Mouse (Mus musculus): ENCODE measurements around the gene Map3k7cl. TPM values are rescaled to one million over a fixed set of nuclear protein-coding genes. Genes with fewer than 3 reads are reported as not detected.

Map3k7cl gene
- polyA plus RNA-seq, 1 experiment from 2014 or later = not detected

DNA sequence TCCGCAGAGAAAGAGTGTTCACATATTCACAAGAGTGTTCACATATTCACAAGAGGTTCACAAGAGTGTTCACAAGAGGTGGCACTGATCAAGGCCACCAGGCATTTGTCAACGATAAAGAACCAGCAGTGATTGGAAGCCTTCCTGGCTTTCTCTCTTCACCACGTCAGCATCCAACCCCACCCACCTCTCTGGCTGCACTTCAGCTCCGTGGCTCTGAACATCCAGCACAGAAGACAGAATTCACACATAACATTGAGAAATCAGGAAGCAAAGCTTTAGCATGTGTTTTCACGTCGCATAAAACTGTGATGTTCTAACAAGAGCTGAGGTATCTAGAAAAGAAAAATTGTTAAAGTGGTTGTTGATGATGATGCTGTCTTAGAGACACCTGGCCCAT lies 10.4 kb downstream of the Map3k7cl start:
- Histone ChIP-seq H3K27ac (ENCODE audit: low read depth, low read length) (no peak overlapping the region), H3K36me3 (ENCODE audit: control insufficient read depth, insufficient read depth, low read length) (no peaks in the 10 kb centered on the region), H3K9ac (ENCODE audit: low read length) (no peak overlapping the region), H3K4me1 (ENCODE audit: control insufficient read depth, insufficient read depth, low read length) (no peaks in the 10 kb centered on the region), H3K9me3 (ENCODE audit: control insufficient read depth, low read length) (no peaks in the 10 kb centered on the region), H3K4me2 (no peak overlapping the region), H3K27me3 (ENCODE audit: control insufficient read depth, insufficient read depth, low read length) (no peaks in the 10 kb centered on the region), H3K4me3 (ENCODE audit: low read depth, low read length) (no peak overlapping the region)
- ATAC-seq (ENCODE audit: low FRiP score) (no peak), DNase-seq (ENCODE audit: low spot score, missing footprints) (no peak)
- 81% methylated on average over 6 of the region's 6 CpGs for WGBS

DNA sequence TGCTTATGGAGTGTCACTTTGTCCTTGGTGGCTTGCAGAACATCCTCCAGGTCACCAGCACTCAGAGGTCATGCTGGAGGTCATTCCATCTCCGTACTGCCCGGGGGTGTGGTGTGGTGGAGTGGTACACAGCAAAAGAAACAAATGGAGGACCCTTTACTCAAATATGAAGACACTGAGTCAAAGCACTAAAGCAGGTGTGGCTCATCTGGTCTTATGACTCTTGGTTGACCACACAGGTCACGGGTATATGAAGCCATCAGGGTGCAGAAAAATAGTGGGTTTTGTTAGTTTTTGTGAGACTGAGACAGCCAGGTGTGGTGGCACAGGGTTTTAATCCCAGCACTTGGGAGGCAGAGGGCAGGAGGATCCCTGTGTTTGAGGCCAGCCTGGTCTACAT lies 11.4 kb downstream of the Map3k7cl start:
- Histone ChIP-seq H3K4me2 (no peak overlapping the region), H3K9ac (ENCODE audit: low read length) (no peak overlapping the region), H3K27me3 (ENCODE audit: control insufficient read depth, insufficient read depth, low read length) (no peaks in the 10 kb centered on the region), H3K27ac (ENCODE audit: low read depth, low read length) (no peak overlapping the region), H3K9me3 (ENCODE audit: control insufficient read depth, low read length) (no peaks in the 10 kb centered on the region), H3K4me1 (ENCODE audit: control insufficient read depth, insufficient read depth, low read length) (no peaks in the 10 kb centered on the region), H3K4me3 (ENCODE audit: low read depth, low read length) (no peak overlapping the region), H3K36me3 (ENCODE audit: control insufficient read depth, insufficient read depth, low read length) (no peaks in the 10 kb centered on the region)
- no peak for ATAC-seq (ENCODE audit: low FRiP score)
- no peak for DNase-seq (ENCODE audit: low spot score, missing footprints)
- WGBS = 86% methylated on average over 3 of the region's 3 CpGs

GRCm38 (mm10) chr16:87567572-87567971 lies 14.4 kb downstream of the Map3k7cl start:
- H3K27me3 ChIP-seq (ENCODE audit: control insufficient read depth, insufficient read depth, low read length) = no peaks in the 10 kb centered on the region
- no peak for DNase-seq (ENCODE audit: low spot score, missing footprints)
- H3K4me1 ChIP-seq (ENCODE audit: control insufficient read depth, insufficient read depth, low read length) = no peaks in the 10 kb centered on the region
- no peak overlapping the region for H3K27ac ChIP-seq (ENCODE audit: low read depth, low read length)
- no peak overlapping the region for H3K4me2 ChIP-seq
- no peak overlapping the region for H3K4me3 ChIP-seq (ENCODE audit: low read depth, low read length)
- H3K9ac ChIP-seq (ENCODE audit: low read length) = no peak overlapping the region
- H3K9me3 ChIP-seq (ENCODE audit: control insufficient read depth, low read length) = no peaks in the 10 kb centered on the region
- no peaks in the 10 kb centered on the region for H3K36me3 ChIP-seq (ENCODE audit: control insufficient read depth, insufficient read depth, low read length)
- 90% methylated on average over 13 of the region's 13 CpGs for WGBS
- no peak for ATAC-seq (ENCODE audit: low FRiP score)

DNA sequence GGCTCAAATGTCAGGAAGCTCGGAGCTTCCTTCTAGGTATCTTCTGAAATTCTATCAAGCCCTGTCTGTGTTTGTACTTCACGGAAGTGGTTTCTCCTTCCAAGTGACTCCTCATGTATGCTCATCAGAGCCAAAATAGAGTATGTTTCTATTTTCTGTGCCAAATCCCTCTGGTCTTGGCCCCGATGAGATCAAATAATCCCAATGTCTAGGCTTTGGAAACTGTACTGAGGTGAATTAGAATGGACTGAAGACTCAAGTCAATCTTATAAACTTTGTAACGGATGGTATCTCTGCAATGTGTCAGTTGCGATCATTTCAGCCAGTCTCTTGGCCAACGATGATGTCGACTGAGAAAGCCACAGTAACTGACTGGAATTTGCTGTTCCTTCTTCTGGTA lies 15.1 kb downstream of the Map3k7cl start:
- Histone ChIP-seq H3K36me3 (ENCODE audit: control insufficient read depth, insufficient read depth, low read length) (no peaks in the 10 kb centered on the region), H3K27me3 (ENCODE audit: control insufficient read depth, insufficient read depth, low read length) (no peaks in the 10 kb centered on the region), H3K4me1 (ENCODE audit: control insufficient read depth, insufficient read depth, low read length) (no peaks in the 10 kb centered on the region), H3K9me3 (ENCODE audit: control insufficient read depth, low read length) (no peaks in the 10 kb centered on the region), H3K4me3 (ENCODE audit: low read depth, low read length) (no peak overlapping the region), H3K4me2 (no peak overlapping the region), H3K27ac (ENCODE audit: low read depth, low read length) (no peak overlapping the region), H3K9ac (ENCODE audit: low read length) (no peak overlapping the region)
- DNase-seq (ENCODE audit: low spot score, missing footprints) (no peak), ATAC-seq (ENCODE audit: low FRiP score) (no peak)
- 96% methylated on average over 7 of the region's 7 CpGs for WGBS

DNA sequence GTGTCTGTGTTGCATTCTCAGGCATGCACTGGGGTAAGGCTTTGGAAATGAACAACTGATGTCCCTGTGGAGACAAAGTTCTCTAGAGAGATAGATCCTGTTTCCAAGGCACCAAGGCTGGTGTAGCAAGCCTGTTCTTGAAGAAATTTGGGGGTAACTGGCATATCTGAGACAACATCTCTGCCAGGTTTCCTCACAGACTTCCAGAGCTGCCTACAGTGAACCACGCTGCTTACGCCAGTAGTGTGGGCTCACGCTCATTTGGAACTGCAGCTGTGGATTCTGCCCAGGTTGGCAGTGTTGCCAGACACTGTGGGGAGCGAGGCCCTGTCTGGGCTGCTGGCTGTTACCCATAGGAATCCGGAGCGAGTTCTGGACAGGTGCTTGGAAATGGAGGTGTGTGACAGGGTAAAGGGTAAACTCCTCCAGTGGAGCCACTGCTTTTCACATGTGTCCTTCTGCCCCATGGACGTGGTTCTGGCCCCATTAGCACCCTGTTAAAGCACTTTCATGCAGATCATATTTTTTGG lies 16.5 kb downstream of the Map3k7cl start:
- Histone ChIP-seq H3K9me3 (ENCODE audit: control insufficient read depth, low read length) (no peaks in the 10 kb centered on the region), H3K9ac (ENCODE audit: low read length) (no peak overlapping the region), H3K4me1 (ENCODE audit: control insufficient read depth, insufficient read depth, low read length) (no peaks in the 10 kb centered on the region), H3K27me3 (ENCODE audit: control insufficient read depth, insufficient read depth, low read length) (no peaks in the 10 kb centered on the region), H3K4me3 (ENCODE audit: low read depth, low read length) (no peak overlapping the region), H3K36me3 (ENCODE audit: control insufficient read depth, insufficient read depth, low read length) (no peaks in the 10 kb centered on the region), H3K4me2 (no peak overlapping the region), H3K27ac (ENCODE audit: low read depth, low read length) (no peak overlapping the region)
- WGBS = 89% methylated on average over 7 of the region's 7 CpGs
- DNase-seq (ENCODE audit: low spot score, missing footprints) (no peak), ATAC-seq (ENCODE audit: low FRiP score) (no peak)

DNA sequence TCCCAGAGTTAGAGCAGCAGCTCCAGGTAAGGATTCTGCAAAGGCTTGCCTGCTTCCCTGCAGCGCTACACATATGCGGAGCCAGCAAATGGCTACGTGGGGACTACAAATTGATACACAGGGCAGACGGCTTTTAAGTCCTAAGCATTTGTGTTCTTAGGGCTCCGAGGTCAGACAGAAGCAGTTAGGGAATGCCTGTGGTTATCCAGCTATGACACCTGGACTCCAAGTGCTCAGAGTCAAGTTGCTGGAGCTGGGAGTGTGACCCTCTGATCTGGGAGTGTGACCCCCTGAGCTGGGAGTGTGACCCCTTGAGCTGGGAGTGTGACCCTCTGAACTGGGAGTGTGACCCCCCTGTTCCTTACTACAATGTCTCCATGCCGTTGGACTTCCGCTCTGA lies 17.2 kb downstream of the Map3k7cl start:
- Histone ChIP-seq H3K9ac (ENCODE audit: low read length) (no peak overlapping the region), H3K36me3 (ENCODE audit: control insufficient read depth, insufficient read depth, low read length) (no peaks in the 10 kb centered on the region), H3K27me3 (ENCODE audit: control insufficient read depth, insufficient read depth, low read length) (no peaks in the 10 kb centered on the region), H3K27ac (ENCODE audit: low read depth, low read length) (no peak overlapping the region), H3K4me1 (ENCODE audit: control insufficient read depth, insufficient read depth, low read length) (no peaks in the 10 kb centered on the region), H3K9me3 (ENCODE audit: control insufficient read depth, low read length) (no peaks in the 10 kb centered on the region), H3K4me2 (no peak overlapping the region), H3K4me3 (ENCODE audit: low read depth, low read length) (no peak overlapping the region)
- no peak for ATAC-seq (ENCODE audit: low FRiP score)
- 77% methylated on average over 7 of the region's 7 CpGs for WGBS
- no peak for DNase-seq (ENCODE audit: low spot score, missing footprints)

GRCm38 (mm10) chr16:87573409-87573808 lies 20.3 kb downstream of the Map3k7cl start:
- no peak overlapping the region for H3K4me2 ChIP-seq
- H3K4me1 ChIP-seq (ENCODE audit: control insufficient read depth, insufficient read depth, low read length) = no peaks in the 10 kb centered on the region
- no peaks in the 10 kb centered on the region for H3K9me3 ChIP-seq (ENCODE audit: control insufficient read depth, low read length)
- WGBS = 77% methylated on average over 5 of the region's 5 CpGs
- ATAC-seq (ENCODE audit: low FRiP score) (no peak), DNase-seq (ENCODE audit: low spot score, missing footprints) (no peak)
- H3K36me3 ChIP-seq (ENCODE audit: control insufficient read depth, insufficient read depth, low read length) = no peaks in the 10 kb centered on the region
- H3K27me3 ChIP-seq (ENCODE audit: control insufficient read depth, insufficient read depth, low read length) = no peaks in the 10 kb centered on the region
- H3K9ac ChIP-seq (ENCODE audit: low read length) = no peak overlapping the region
- no peak overlapping the region for H3K27ac ChIP-seq (ENCODE audit: low read depth, low read length)
- no peak overlapping the region for H3K4me3 ChIP-seq (ENCODE audit: low read depth, low read length)

- ATAC-seq (ENCODE audit: low FRiP score) = no peak
- Histone ChIP-seq H3K36me3 (ENCODE audit: control insufficient read depth, insufficient read depth, low read length) (no peaks in the 10 kb centered on the region), H3K9ac (ENCODE audit: low read length) (no peak overlapping the region), H3K9me3 (ENCODE audit: control insufficient read depth, low read length) (no peaks in the 10 kb centered on the region), H3K4me3 (ENCODE audit: low read depth, low read length) (no peak overlapping the region), H3K4me1 (ENCODE audit: control insufficient read depth, insufficient read depth, low read length) (no peaks in the 10 kb centered on the region), H3K27me3 (ENCODE audit: control insufficient read depth, insufficient read depth, low read length) (no peaks in the 10 kb centered on the region), H3K27ac (ENCODE audit: low read depth, low read length) (no peak overlapping the region), H3K4me2 (no peak overlapping the region)
- no peak for DNase-seq (ENCODE audit: low spot score, missing footprints)
- 86% methylated on average over 5 of the region's 5 CpGs for WGBS
Measured at GRCm38 (mm10) chr16:87574160-87574559, 21.0 kb downstream of the Map3k7cl start.

DNA sequence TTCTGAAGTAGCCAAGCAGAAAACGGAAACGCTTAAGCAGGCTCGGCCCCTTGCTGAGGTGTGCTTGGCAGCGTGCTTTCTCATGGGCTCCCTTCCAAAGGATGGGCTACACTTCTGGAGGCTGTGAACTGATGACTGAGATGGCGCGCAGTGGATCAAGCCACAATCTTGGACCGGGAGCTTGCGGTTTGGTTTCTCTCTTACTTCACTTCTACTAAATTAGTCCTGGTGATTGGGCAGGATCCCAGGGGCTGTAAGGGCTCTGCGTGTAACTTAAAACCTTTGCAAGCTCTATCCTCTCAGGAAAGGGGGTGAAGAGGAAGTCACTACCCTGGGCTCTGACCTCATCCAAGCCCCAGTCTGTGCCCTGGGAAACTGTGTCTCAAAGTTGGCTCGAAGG lies 22.5 kb downstream of the Map3k7cl start:
- ATAC-seq (ENCODE audit: low FRiP score) = no peak
- no peak overlapping the region for H3K4me3 ChIP-seq (ENCODE audit: low read depth, low read length)
- no peak overlapping the region for H3K9ac ChIP-seq (ENCODE audit: low read length)
- H3K27me3 ChIP-seq (ENCODE audit: control insufficient read depth, insufficient read depth, low read length) = no peaks in the 10 kb centered on the region
- no peaks in the 10 kb centered on the region for H3K36me3 ChIP-seq (ENCODE audit: control insufficient read depth, insufficient read depth, low read length)
- 87% methylated on average over 10 of the region's 10 CpGs for WGBS
- no peak for DNase-seq (ENCODE audit: low spot score, missing footprints)
- H3K4me2 ChIP-seq = no peak overlapping the region
- H3K4me1 ChIP-seq (ENCODE audit: control insufficient read depth, insufficient read depth, low read length) = no peaks in the 10 kb centered on the region
- no peaks in the 10 kb centered on the region for H3K9me3 ChIP-seq (ENCODE audit: control insufficient read depth, low read length)
- no peak overlapping the region for H3K27ac ChIP-seq (ENCODE audit: low read depth, low read length)

GRCm38 (mm10) chr16:87578881-87579280 lies 25.8 kb downstream of the Map3k7cl start:
- no peak overlapping the region for H3K4me2 ChIP-seq
- no peaks in the 10 kb centered on the region for H3K9me3 ChIP-seq (ENCODE audit: control insufficient read depth, low read length)
- WGBS = 89% methylated on average over 7 of the region's 7 CpGs
- ATAC-seq (ENCODE audit: low FRiP score) = no peak
- H3K27ac ChIP-seq (ENCODE audit: low read depth, low read length) = no peak overlapping the region
- H3K36me3 ChIP-seq (ENCODE audit: control insufficient read depth, insufficient read depth, low read length) = no peaks in the 10 kb centered on the region
- no peak overlapping the region for H3K9ac ChIP-seq (ENCODE audit: low read length)
- no peak overlapping the region for H3K4me3 ChIP-seq (ENCODE audit: low read depth, low read length)
- DNase-seq (ENCODE audit: low spot score, missing footprints) = no peak
- H3K4me1 ChIP-seq (ENCODE audit: control insufficient read depth, insufficient read depth, low read length) = no peaks in the 10 kb centered on the region
- H3K27me3 ChIP-seq (ENCODE audit: control insufficient read depth, insufficient read depth, low read length) = no peaks in the 10 kb centered on the region

Data from midbrain, embryonic 11.5 days (tissue).